Mouse (Mus musculus): ENCODE measurements at regions not wholly inside any gene's neighbourhood (a gene's known extent, or its start where the extent isn't known, plus 50 kb on each side); places are given as distances from the start of the nearest gene placed in this dataset.
"Not testable (repeated sequence)": the region's sequence is repeated elsewhere in the genome, so short reads cannot be mapped to it uniquely, and the experiment has no call there.

DNA sequence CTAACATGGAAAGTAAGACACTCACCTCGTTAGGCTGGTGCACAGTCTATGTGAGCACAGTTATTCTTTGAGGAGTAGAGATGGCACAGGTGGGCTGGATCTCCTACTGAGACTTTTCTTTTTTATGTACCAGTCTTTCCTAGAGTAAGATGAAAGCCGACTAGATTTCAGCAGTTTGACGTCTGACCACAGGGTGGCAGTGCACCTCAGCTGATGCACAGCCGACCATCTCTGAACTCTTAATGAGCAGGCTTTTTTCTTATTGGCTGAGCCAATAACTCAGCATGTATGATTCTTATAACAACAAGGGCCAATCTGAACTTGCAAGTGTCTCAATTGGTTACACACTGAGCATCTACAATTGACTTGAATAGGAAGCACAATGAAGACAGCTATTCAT lies 126.6 kb upstream of the Olfr1507 start:
- in situ Hi-C loops (cut with MboI; ENCODE audit: low pct_unique_long_range_greater_than_20kb in 1 of 2, low sequenced_read_pairs in 2 of 2, unreplicated experiment in 1 of 2) = no loop called here

DNA sequence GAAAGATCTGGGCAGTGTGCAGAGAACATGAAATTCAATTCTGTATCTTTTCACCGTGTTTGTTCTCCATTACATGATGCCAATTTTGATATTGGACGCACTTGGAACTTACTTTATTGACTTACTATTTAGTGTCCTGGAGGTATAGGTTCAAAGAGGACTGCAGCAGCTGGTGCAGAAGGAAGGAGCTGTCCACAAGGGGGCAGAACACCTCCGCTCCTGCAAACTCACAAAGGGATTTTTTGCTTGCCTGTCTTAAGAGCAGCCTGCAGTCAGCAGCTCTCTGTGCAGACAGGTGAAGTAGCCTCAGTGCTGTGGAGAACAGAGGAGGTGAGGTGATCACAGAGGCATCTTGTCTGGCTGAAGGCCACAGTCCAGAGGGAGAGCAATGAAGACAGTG lies 84.8 kb upstream of the Olfr1507 start:
- in situ Hi-C loops (cut with MboI; ENCODE audit: low pct_unique_long_range_greater_than_20kb in 1 of 2, low sequenced_read_pairs in 2 of 2, unreplicated experiment in 1 of 2) = no loop called here

DNA sequence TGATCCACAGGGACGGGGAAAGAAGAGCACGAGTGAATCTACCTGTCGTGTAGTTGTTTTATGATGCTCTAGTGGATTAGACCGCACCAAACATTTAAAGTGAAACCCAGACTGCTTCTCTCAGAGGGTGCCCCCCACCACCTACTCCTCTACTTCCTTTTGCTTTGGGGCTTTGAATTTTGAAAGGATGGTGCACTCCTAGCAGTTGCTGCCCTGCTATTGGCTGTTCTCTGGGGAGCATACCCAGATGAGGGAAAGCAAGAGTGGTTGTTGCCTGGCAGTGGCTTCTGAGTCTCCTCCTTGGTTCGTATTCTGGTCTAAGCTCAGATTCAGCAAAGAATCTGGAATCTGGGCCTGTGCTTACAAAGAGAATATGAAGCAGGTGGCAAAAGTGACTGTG lies 71.4 kb upstream of the Olfr1507 start:
- in situ Hi-C loops (cut with MboI; ENCODE audit: low pct_unique_long_range_greater_than_20kb in 1 of 2, low sequenced_read_pairs in 2 of 2, unreplicated experiment in 1 of 2) = no loop called here

DNA sequence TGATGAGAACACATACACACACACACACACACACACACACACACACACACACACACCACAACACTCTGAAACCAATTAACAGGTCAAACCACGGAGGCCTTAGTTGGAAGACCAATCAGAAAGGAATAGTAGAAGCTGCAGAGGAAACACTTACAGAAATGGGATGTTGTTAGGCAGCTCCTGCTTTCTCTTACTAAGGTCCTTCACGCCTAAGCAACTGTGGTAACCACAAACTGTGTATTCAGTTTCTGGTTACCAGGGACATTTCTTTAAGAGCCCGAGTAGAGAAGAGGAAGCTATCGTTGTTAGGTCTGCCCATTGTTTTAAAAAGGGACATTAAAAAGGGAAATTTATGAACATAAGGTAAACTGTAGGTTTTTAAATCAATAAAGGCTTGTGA lies 70.1 kb upstream of the Olfr1507 start:
- in situ Hi-C loops (cut with MboI; ENCODE audit: low pct_unique_long_range_greater_than_20kb in 1 of 2, low sequenced_read_pairs in 2 of 2, unreplicated experiment in 1 of 2) = no loop called here

DNA sequence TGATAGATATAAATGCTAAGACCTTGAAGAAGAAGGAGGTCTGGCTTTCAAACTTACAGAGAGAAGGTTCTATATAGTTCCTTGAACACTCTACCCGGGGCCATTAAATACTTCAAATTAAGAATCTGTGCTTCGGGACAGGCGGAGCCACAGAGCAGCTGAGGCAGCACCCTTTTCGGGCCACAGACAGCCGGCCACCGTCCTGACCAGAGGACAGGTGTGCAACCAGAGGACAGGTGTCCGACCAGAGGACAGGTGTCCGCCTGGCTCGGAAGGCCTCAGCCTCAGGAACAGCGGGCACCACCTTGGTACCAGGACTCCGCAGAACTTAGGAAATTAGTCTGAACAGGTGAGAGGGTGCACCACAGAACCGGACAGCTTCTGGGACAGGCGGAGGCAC lies 60.8 kb upstream of the Olfr1507 start:
- in situ Hi-C loops (cut with MboI; ENCODE audit: low pct_unique_long_range_greater_than_20kb in 1 of 2, low sequenced_read_pairs in 2 of 2, unreplicated experiment in 1 of 2) = not testable (repeated sequence)

DNA sequence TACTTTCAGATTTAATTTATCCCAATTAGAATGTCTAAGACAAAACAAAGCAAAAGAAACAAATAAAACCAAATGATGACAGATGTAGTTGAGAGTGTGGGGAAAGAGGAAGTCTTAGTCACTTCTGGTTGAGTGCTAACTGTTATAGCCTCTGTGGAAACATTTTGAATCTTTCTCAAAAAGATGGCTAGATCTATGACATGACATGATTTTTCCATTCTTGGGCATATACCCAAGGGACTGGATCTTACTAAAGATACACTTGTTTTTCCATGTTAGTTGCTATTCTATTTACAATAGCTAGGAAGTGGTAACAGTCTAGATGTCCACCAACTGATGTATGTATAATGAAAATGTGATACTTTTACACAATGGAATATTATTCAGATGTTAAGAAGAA lies 57.9 kb upstream of the Olfr1507 start:
- in situ Hi-C loops (cut with MboI; ENCODE audit: low pct_unique_long_range_greater_than_20kb in 1 of 2, low sequenced_read_pairs in 2 of 2, unreplicated experiment in 1 of 2) = no loop called here

DNA sequence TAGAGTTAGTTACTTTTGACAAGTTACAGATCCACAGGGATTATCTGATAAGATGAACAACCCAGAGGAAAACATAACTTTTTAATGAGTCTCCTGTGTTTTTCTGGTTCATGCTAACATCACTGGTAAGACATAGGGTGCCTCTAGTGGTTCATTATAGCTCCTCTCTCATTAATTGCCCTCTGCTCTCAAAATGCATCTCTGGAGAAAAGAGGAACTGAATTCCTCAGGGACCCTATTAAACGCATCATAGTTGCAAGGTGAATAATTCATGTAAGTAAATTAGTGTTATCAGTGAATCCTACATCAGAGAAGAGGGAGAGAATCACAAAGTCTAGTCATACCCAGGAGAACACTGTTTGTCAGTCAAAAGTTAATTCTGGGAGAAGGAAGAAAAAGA lies 52.4 kb upstream of the Olfr1507 start:
- in situ Hi-C loops (cut with MboI; ENCODE audit: low pct_unique_long_range_greater_than_20kb in 1 of 2, low sequenced_read_pairs in 2 of 2, unreplicated experiment in 1 of 2) = no loop called here
